Mouse (Mus musculus) small intestine, adult 2 months (tissue): ENCODE data around the gene Gm5148.

ENCODE experiments used
- CTCF ChIP-seq: fragments of 200-500 bp; IDR thresholded peaks from 2 replicates; pipeline ENCODE4 v1.5.1; 2012; ENCODE audit warnings: low read depth, mild to moderate bottlenecking, control low read depth, inconsistent platforms, low read length, moderate library complexity, mixed read lengths; ENCODE audit not compliant: insufficient replicate concordance, insufficient read length; ENCODE audit errors: extremely low read depth
- POLR2A ChIP-seq: fragments of 200-500 bp; IDR thresholded peaks from 2 replicates; pipeline ENCODE4 v1.6.1; 2012; ENCODE audit warnings: low read depth, mild to moderate bottlenecking, control low read depth, inconsistent platforms, low read length, moderate library complexity

DNA sequence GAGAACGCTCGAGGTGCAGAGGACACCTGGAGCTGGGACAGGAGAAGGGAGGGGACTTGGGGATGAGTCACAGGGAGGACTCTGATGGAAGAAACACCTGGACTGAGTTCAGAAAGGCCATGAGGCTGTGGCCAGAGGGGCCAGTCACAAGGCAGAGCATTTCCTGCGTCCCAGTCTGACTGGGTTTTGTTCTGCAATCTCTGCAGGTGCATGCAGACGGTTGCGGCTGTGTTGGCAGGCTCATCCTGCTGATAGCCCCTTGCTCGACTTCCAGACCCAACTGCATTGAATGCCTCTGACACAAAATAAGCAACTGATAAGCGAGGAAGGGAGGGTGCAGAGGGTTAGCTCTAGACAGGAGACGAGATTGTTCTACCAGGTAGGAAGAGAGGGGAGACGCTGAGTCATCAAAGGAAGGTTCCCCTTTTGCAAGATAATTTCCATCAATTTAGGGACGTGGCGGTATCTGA is 49.2 kb downstream of the Gm5148 start:
- TF ChIP-seq POLR2A (no peak), CTCF (no peak)
